Mouse (Mus musculus) R1 (cell line): ENCODE results near the gene Kcnk18.

Source experiments
- DNase-seq: peaks from one replicate; pipeline ENCODE4 v3.0.0-alpha.2; 2018; ENCODE audit warnings: low read depth, low spot score

The Kcnk18 gene

GRCm38 (mm10) chr19:59282001-59282400, 63.0 kb downstream of the Kcnk18 start:
- DNase-seq = no peak
